Mouse (Mus musculus): Measurements from ENCODE around the gene Mageh1. TPM values are rescaled to one million over a fixed set of nuclear protein-coding genes. Genes with fewer than 3 reads are reported as not detected.

Mageh1 gene
- polyA plus RNA-seq, 1 experiment = not detected

Other genes starting within 250 kb of the Mageh1 start
- not detected in 2 replicates for gene Usp51, start 31.1 kb downstream of the Mageh1 start, polyA plus RNA-seq (2012; ENCODE audit: insufficient read depth, insufficient read length, low replicate concordance, missing spikeins)
- gene Foxr2, start 81.2 kb upstream of the Mageh1 start, polyA plus RNA-seq (2012; ENCODE audit: insufficient read depth, insufficient read length, low replicate concordance, missing spikeins) = not detected in 2 replicates
- not detected in 2 replicates for gene Rragb, start 102.4 kb upstream of the Mageh1 start, polyA plus RNA-seq (2012; ENCODE audit: insufficient read depth, insufficient read length, low replicate concordance, missing spikeins)
- not detected in 2 replicates for gene Klf8, start 199.9 kb upstream of the Mageh1 start, polyA plus RNA-seq (2012; ENCODE audit: insufficient read depth, insufficient read length, low replicate concordance, missing spikeins)

Data from olfactory bulb, adult 2 months (tissue).